Mouse (Mus musculus): ENCODE results near the gene 1700069L16Rik. TPM values are rescaled to one million over a fixed set of nuclear protein-coding genes. Genes with fewer than 3 reads are reported as not detected.

Gene 1700069L16Rik
- polyA plus RNA-seq, 1 experiment from 2014 or later, result not detected

GRCm38 (mm10) chr5:113764426-113764825 lies 39.9 kb upstream of the 1700069L16Rik start:
- H3K36me3 ChIP-seq (ENCODE audit: control insufficient read depth, insufficient read depth, low read length), result peaks cover 60% of the 10 kb centered on the region
- H3K4me1 ChIP-seq (ENCODE audit: control insufficient read depth, insufficient read depth, low read length), result no peaks in the 10 kb centered on the region
- no peak for ATAC-seq (ENCODE audit: insufficient number of reproducible peaks, insufficient read depth, low FRiP score, low read depth)
- WGBS, result 89% methylated on average over 7 of the region's 7 CpGs
- no peaks in the 10 kb centered on the region for H3K27me3 ChIP-seq (ENCODE audit: control insufficient read depth, insufficient read depth, low read length)
- H3K27ac ChIP-seq (ENCODE audit: low read length), result no peak overlapping the region
- no peak overlapping the region for H3K4me3 ChIP-seq (ENCODE audit: low read depth, low read length)
- H3K9ac ChIP-seq (replicated peaks; ENCODE audit: low read depth, low read length), result no peak overlapping the region
- H3K4me2 ChIP-seq (replicated peaks; ENCODE audit: low read depth, low read length), result no peak overlapping the region
- no peaks in the 10 kb centered on the region for H3K9me3 ChIP-seq (ENCODE audit: control insufficient read depth, low read depth, low read length)

GRCm38 (mm10) chr5:113761585-113761984 lies 37.0 kb upstream of the 1700069L16Rik start:
- peaks cover 74% of the 10 kb centered on the region for H3K36me3 ChIP-seq (ENCODE audit: control insufficient read depth, insufficient read depth, low read length)
- 91% methylated on average over 2 of the region's 2 CpGs for WGBS
- no peak overlapping the region for H3K4me3 ChIP-seq (ENCODE audit: low read depth, low read length)
- no peaks in the 10 kb centered on the region for H3K27me3 ChIP-seq (ENCODE audit: control insufficient read depth, insufficient read depth, low read length)
- no peak for ATAC-seq (ENCODE audit: insufficient number of reproducible peaks, insufficient read depth, low FRiP score, low read depth)
- no peak overlapping the region for H3K9ac ChIP-seq (replicated peaks; ENCODE audit: low read depth, low read length)
- H3K9me3 ChIP-seq (ENCODE audit: control insufficient read depth, low read depth, low read length), result no peaks in the 10 kb centered on the region
- no peak overlapping the region for H3K27ac ChIP-seq (ENCODE audit: low read length)
- no peaks in the 10 kb centered on the region for H3K4me1 ChIP-seq (ENCODE audit: control insufficient read depth, insufficient read depth, low read length)
- no peak overlapping the region for H3K4me2 ChIP-seq (replicated peaks; ENCODE audit: low read depth, low read length)

GRCm38 (mm10) chr5:113755347-113756030 lies 30.9 kb upstream of the 1700069L16Rik start:
- no peak overlapping the region for H3K4me3 ChIP-seq (ENCODE audit: low read depth, low read length)
- H3K36me3 ChIP-seq (ENCODE audit: control insufficient read depth, insufficient read depth, low read length), result peaks cover 93% of the 10 kb centered on the region
- no peak overlapping the region for H3K27ac ChIP-seq (ENCODE audit: low read length)
- H3K27me3 ChIP-seq (ENCODE audit: control insufficient read depth, insufficient read depth, low read length), result no peaks in the 10 kb centered on the region
- H3K4me1 ChIP-seq (ENCODE audit: control insufficient read depth, insufficient read depth, low read length), result no peaks in the 10 kb centered on the region
- H3K9me3 ChIP-seq (ENCODE audit: control insufficient read depth, low read depth, low read length), result no peaks in the 10 kb centered on the region
- H3K9ac ChIP-seq (replicated peaks; ENCODE audit: low read depth, low read length), result no peak overlapping the region
- 86% methylated on average over 15 of the region's 15 CpGs for WGBS
- H3K4me2 ChIP-seq (replicated peaks; ENCODE audit: low read depth, low read length), result no peak overlapping the region
- no peak for ATAC-seq (ENCODE audit: insufficient number of reproducible peaks, insufficient read depth, low FRiP score, low read depth)

GRCm38 (mm10) chr5:113751521-113752157 lies 27.1 kb upstream of the 1700069L16Rik start:
- no peaks in the 10 kb centered on the region for H3K9me3 ChIP-seq (ENCODE audit: control insufficient read depth, low read depth, low read length)
- no peak overlapping the region for H3K4me2 ChIP-seq (replicated peaks; ENCODE audit: low read depth, low read length)
- no peaks in the 10 kb centered on the region for H3K4me1 ChIP-seq (ENCODE audit: control insufficient read depth, insufficient read depth, low read length)
- H3K9ac ChIP-seq (replicated peaks; ENCODE audit: low read depth, low read length), result no peak overlapping the region
- peaks cover 93% of the 10 kb centered on the region for H3K36me3 ChIP-seq (ENCODE audit: control insufficient read depth, insufficient read depth, low read length)
- H3K4me3 ChIP-seq (ENCODE audit: low read depth, low read length), result no peak overlapping the region
- WGBS, result 90% methylated on average over 9 of the region's 9 CpGs
- H3K27ac ChIP-seq (ENCODE audit: low read length), result no peak overlapping the region
- no peak for ATAC-seq (ENCODE audit: insufficient number of reproducible peaks, insufficient read depth, low FRiP score, low read depth)
- H3K27me3 ChIP-seq (ENCODE audit: control insufficient read depth, insufficient read depth, low read length), result no peaks in the 10 kb centered on the region

GRCm38 (mm10) chr5:113748556-113749331 lies 24.2 kb upstream of the 1700069L16Rik start:
- Histone ChIP-seq H3K4me1 (ENCODE audit: control insufficient read depth, insufficient read depth, low read length) (no peaks in the 10 kb centered on the region), H3K27ac (ENCODE audit: low read length) (no peak overlapping the region), H3K4me2 (replicated peaks; ENCODE audit: low read depth, low read length) (no peak overlapping the region), H3K27me3 (ENCODE audit: control insufficient read depth, insufficient read depth, low read length) (no peaks in the 10 kb centered on the region), H3K9ac (replicated peaks; ENCODE audit: low read depth, low read length) (no peak overlapping the region), H3K9me3 (ENCODE audit: control insufficient read depth, low read depth, low read length) (no peaks in the 10 kb centered on the region), H3K36me3 (ENCODE audit: control insufficient read depth, insufficient read depth, low read length) (peaks cover 95% of the 10 kb centered on the region), H3K4me3 (ENCODE audit: low read depth, low read length) (no peak overlapping the region)
- no peak for ATAC-seq (ENCODE audit: insufficient number of reproducible peaks, insufficient read depth, low FRiP score, low read depth)
- 96% methylated on average over 13 of the region's 13 CpGs for WGBS

- H3K9me3 ChIP-seq (ENCODE audit: control insufficient read depth, low read depth, low read length), result no peaks in the 10 kb centered on the region
- no peak for ATAC-seq (ENCODE audit: insufficient number of reproducible peaks, insufficient read depth, low FRiP score, low read depth)
- H3K27ac ChIP-seq (ENCODE audit: low read length), result no peak overlapping the region
- no peak overlapping the region for H3K4me3 ChIP-seq (ENCODE audit: low read depth, low read length)
- H3K4me2 ChIP-seq (replicated peaks; ENCODE audit: low read depth, low read length), result no peak overlapping the region
- peaks cover 94% of the 10 kb centered on the region for H3K36me3 ChIP-seq (ENCODE audit: control insufficient read depth, insufficient read depth, low read length)
- no peaks in the 10 kb centered on the region for H3K27me3 ChIP-seq (ENCODE audit: control insufficient read depth, insufficient read depth, low read length)
- H3K9ac ChIP-seq (replicated peaks; ENCODE audit: low read depth, low read length), result no peak overlapping the region
- no peaks in the 10 kb centered on the region for H3K4me1 ChIP-seq (ENCODE audit: control insufficient read depth, insufficient read depth, low read length)
- 92% methylated on average over 5 of the region's 5 CpGs for WGBS
Measured at GRCm38 (mm10) chr5:113747629-113748028, 23.1 kb upstream of the 1700069L16Rik start.

- H3K9me3 ChIP-seq (ENCODE audit: control insufficient read depth, low read depth, low read length), result no peaks in the 10 kb centered on the region
- H3K27ac ChIP-seq (ENCODE audit: low read length), result no peak overlapping the region
- ATAC-seq (ENCODE audit: insufficient number of reproducible peaks, insufficient read depth, low FRiP score, low read depth), result no peak
- H3K4me3 ChIP-seq (ENCODE audit: low read depth, low read length), result no peak overlapping the region
- H3K27me3 ChIP-seq (ENCODE audit: control insufficient read depth, insufficient read depth, low read length), result no peaks in the 10 kb centered on the region
- 87% methylated on average over 11 of the region's 11 CpGs for WGBS
- H3K9ac ChIP-seq (replicated peaks; ENCODE audit: low read depth, low read length), result no peak overlapping the region
- H3K4me1 ChIP-seq (ENCODE audit: control insufficient read depth, insufficient read depth, low read length), result peaks cover 9% of the 10 kb centered on the region
- H3K36me3 ChIP-seq (ENCODE audit: control insufficient read depth, insufficient read depth, low read length), result peaks cover 32% of the 10 kb centered on the region
- H3K4me2 ChIP-seq (replicated peaks; ENCODE audit: low read depth, low read length), result no peak overlapping the region
Measured at GRCm38 (mm10) chr5:113737607-113738237, 13.2 kb upstream of the 1700069L16Rik start.

- Histone ChIP-seq H3K4me1 (ENCODE audit: control insufficient read depth, insufficient read depth, low read length) (peaks cover 9% of the 10 kb centered on the region), H3K27ac (ENCODE audit: low read length) (peak overlapping the region; percentile 94; the same call in 1 of the 2 replicates), H3K4me3 (ENCODE audit: low read depth, low read length) (peak overlapping the region; percentile 52), H3K36me3 (ENCODE audit: control insufficient read depth, insufficient read depth, low read length) (peaks cover 22% of the 10 kb centered on the region), H3K27me3 (ENCODE audit: control insufficient read depth, insufficient read depth, low read length) (no peaks in the 10 kb centered on the region), H3K9ac (replicated peaks; ENCODE audit: low read depth, low read length) (peak overlapping the region; percentile 58), H3K9me3 (ENCODE audit: control insufficient read depth, low read depth, low read length) (no peaks in the 10 kb centered on the region), H3K4me2 (replicated peaks; ENCODE audit: low read depth, low read length) (peak overlapping the region; percentile 91)
- 36% methylated on average over 15 of the region's 15 CpGs for WGBS
- no peak for ATAC-seq (ENCODE audit: insufficient number of reproducible peaks, insufficient read depth, low FRiP score, low read depth)
Measured at GRCm38 (mm10) chr5:113736522-113737164, 12.1 kb upstream of the 1700069L16Rik start.
